Mouse (Mus musculus): Measurements from ENCODE around the gene Itfg2. TPM values are rescaled to one million over a fixed set of nuclear protein-coding genes. Genes with fewer than 3 reads are reported as not detected.

The Itfg2 gene
- polyA plus RNA-seq, 1 experiment from 2014 or later = 25.8 TPM

DNA sequence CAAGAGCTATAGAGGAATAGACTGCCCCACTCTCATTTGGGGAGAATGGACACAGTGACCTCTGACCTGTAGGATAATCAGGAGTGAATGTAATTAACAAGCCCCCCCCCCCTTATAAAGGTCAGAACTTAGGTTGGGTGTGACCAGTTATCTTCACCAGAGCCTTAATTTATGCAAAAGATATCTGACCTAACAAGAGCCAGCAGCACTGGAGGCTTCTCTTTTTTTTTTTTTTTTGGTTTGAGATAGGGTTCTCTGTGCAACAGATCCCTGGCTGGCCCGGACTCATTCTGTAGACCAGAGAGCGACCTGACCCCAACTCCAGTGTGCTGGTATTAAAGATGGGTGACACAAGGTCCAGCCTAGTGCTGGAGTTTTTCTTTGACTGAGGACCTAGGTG, 4.6 kb upstream of the Itfg2 start:
- H3K27me3 ChIP-seq (ENCODE audit: control insufficient read depth, insufficient read depth, low read length) = no peaks in the 10 kb centered on the region
- no peak for ATAC-seq (replicated peaks; ENCODE audit: insufficient number of reproducible peaks, low FRiP score, low TSS enrichment)
- no peaks in the 10 kb centered on the region for H3K9me3 ChIP-seq (replicated peaks; ENCODE audit: control insufficient read depth, low read length)
- H3K27ac ChIP-seq (ENCODE audit: low read depth, low read length) = no peak overlapping the region
- no peak overlapping the region for H3K4me2 ChIP-seq
- H3K4me1 ChIP-seq (ENCODE audit: control insufficient read depth, insufficient read depth, low read length) = no peaks in the 10 kb centered on the region
- no peak overlapping the region for H3K4me3 ChIP-seq (ENCODE audit: low read depth, low read length)
- H3K36me3 ChIP-seq (ENCODE audit: control insufficient read depth, insufficient read depth, low read length) = peaks cover 51% of the 10 kb centered on the region
- 94% methylated on average over 2 of the region's 2 CpGs for WGBS (ENCODE audit: insufficient replicate concordance)
- no peak overlapping the region for H3K9ac ChIP-seq (ENCODE audit: low read depth, low read length)

DNA sequence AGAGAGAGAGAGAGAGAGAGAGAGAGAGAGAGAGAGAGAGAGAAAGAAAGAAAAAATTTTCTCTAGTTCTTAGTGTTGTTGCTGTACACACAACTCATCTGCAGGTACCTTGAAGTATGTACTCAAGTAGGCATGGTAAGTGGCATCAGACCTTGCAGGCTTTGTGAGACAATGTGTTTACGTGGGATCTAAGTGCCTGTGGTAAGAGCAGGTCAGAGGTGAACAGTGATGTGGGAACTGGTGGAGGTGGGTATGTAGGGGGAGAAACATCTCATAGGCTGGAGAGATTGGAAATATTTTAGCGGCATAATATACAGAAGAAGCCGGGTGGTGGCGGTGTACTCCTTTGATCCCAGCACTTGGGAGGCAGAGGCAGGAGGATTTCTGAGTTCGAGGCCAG, 2.8 kb upstream of the Itfg2 start:
- Histone ChIP-seq H3K4me3 (ENCODE audit: low read depth, low read length) (no peak overlapping the region), H3K4me2 (no peak overlapping the region), H3K9me3 (replicated peaks; ENCODE audit: control insufficient read depth, low read length) (no peaks in the 10 kb centered on the region), H3K4me1 (ENCODE audit: control insufficient read depth, insufficient read depth, low read length) (no peaks in the 10 kb centered on the region), H3K9ac (ENCODE audit: low read depth, low read length) (no peak overlapping the region), H3K36me3 (ENCODE audit: control insufficient read depth, insufficient read depth, low read length) (peaks cover 34% of the 10 kb centered on the region), H3K27ac (ENCODE audit: low read depth, low read length) (no peak overlapping the region), H3K27me3 (ENCODE audit: control insufficient read depth, insufficient read depth, low read length) (no peaks in the 10 kb centered on the region)
- no peak for ATAC-seq (replicated peaks; ENCODE audit: insufficient number of reproducible peaks, low FRiP score, low TSS enrichment)
- WGBS (ENCODE audit: insufficient replicate concordance) = 90% methylated on average over 5 of the region's 5 CpGs

DNA sequence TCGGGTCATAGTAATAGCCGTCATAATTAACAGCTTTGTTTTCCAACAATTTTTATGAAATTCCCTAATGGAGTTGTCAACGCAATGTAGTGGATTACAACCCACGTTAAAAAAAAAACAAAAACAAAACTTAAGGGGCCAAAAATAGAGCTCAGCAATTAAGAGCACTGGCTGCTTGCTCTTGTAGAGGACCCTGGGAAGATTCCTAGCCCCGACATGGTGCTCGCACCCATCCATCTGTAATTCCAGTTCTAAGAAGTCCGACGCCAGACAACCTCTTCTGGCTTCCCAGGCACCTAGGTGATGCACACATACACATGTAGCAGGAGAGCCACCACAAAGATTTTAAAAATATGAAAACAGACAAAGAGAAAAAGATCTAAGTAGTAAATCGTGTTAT, 315 bp upstream of the Itfg2 start:
- ATAC-seq (replicated peaks; ENCODE audit: insufficient number of reproducible peaks, low FRiP score, low TSS enrichment) = no peak
- no peaks in the 10 kb centered on the region for H3K9me3 ChIP-seq (replicated peaks; ENCODE audit: control insufficient read depth, low read length)
- H3K4me3 ChIP-seq (ENCODE audit: low read depth, low read length) = peak overlapping the region; percentile 56
- H3K36me3 ChIP-seq (ENCODE audit: control insufficient read depth, insufficient read depth, low read length) = peaks cover 12% of the 10 kb centered on the region
- H3K27me3 ChIP-seq (ENCODE audit: control insufficient read depth, insufficient read depth, low read length) = no peaks in the 10 kb centered on the region
- H3K4me2 ChIP-seq = peak overlapping the region; percentile 78
- peak overlapping the region; percentile 95 for H3K27ac ChIP-seq (ENCODE audit: low read depth, low read length)
- peak overlapping the region; percentile 86 for H3K9ac ChIP-seq (ENCODE audit: low read depth, low read length)
- H3K4me1 ChIP-seq (ENCODE audit: control insufficient read depth, insufficient read depth, low read length) = 0 out of 2 replicates have a peak, but pooled peaks cover 5% of the 10 kb centered on the region
- WGBS (ENCODE audit: insufficient replicate concordance) = 17% methylated on average over 9 of the region's 9 CpGs

DNA sequence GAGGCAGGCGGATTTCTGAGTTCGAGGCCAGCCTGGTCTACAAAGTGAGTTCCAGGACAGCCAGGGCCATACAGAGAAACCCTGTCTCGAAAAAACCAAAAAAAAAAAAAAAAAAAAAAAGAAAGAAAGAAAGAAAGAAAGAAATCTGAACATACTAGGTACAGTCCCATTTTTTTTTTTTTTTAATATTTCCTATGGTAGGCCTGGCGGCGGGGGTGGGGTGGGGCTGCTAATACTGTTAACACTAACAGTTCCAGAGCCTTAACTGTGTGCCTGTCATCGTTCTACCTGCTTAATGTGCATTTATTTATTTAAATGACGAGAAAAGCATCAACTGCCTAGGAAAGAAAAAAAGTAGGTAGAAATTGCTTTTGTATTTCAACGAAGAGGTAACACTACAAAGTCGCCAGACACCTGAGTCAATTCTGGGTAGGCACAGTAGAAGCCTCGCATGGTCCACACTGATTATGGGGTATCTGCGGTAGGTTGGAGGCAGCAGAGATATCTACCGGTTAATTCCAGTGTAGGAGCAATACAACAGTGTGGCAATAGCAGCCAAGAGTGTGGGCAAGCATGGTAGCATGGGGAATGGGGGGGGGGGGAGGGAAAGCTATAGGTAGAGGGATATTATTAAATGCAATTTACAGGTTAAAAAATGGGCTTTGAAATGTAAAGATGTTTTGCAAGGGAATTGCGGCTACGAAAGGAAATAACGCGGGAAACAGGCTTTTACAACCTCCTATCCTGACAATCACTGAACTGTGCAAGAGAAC, 1.0 kb downstream of the Itfg2 start:
- Histone ChIP-seq H3K27me3 (ENCODE audit: control insufficient read depth, insufficient read depth, low read length) (no peaks in the 10 kb centered on the region), H3K4me2 (peak overlapping the region; percentile 78), H3K4me3 (ENCODE audit: low read depth, low read length) (peak overlapping the region; percentile 56), H3K9me3 (replicated peaks; ENCODE audit: control insufficient read depth, low read length) (no peaks in the 10 kb centered on the region), H3K27ac (ENCODE audit: low read depth, low read length) (peak overlapping the region; percentile 95), H3K36me3 (ENCODE audit: control insufficient read depth, insufficient read depth, low read length) (peaks cover 3% of the 10 kb centered on the region; the same call in 1 of the 2 replicates), H3K4me1 (ENCODE audit: control insufficient read depth, insufficient read depth, low read length) (0 out of 2 replicates have a peak, but pooled peaks cover 5% of the 10 kb centered on the region), H3K9ac (ENCODE audit: low read depth, low read length) (peak overlapping the region; percentile 86)
- ATAC-seq (replicated peaks; ENCODE audit: insufficient number of reproducible peaks, low FRiP score, low TSS enrichment) = 0 out of 2 replicates have a peak, but pooled peaks have one; percentile 46
- WGBS (ENCODE audit: insufficient replicate concordance) = 42% methylated on average over 15 of the region's 16 CpGs

DNA sequence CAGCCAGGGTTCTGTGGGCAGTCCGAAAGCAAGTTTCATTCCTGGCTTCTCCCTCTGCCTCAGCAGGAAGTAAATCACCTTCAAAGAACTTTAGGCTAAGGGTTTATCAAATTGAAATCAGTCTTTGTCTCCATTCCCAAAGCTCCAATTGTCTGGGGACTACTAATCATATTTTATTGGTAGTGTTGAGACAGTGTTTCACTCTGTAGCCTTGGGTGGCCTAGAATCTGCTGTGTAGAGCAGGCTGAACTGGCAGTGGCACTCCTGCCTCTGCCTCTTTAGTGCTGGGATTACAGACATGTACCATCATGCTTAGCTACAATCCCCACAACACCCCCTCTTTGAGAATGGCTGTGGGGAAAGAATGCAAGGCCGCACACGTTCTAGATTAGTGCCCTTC, 3.3 kb downstream of the Itfg2 start:
- H3K27ac ChIP-seq (ENCODE audit: low read depth, low read length) = no peak overlapping the region
- ATAC-seq (replicated peaks; ENCODE audit: insufficient number of reproducible peaks, low FRiP score, low TSS enrichment) = no peak
- 0 out of 2 replicates have a peak, but pooled peaks cover 5% of the 10 kb centered on the region for H3K4me1 ChIP-seq (ENCODE audit: control insufficient read depth, insufficient read depth, low read length)
- H3K27me3 ChIP-seq (ENCODE audit: control insufficient read depth, insufficient read depth, low read length) = no peaks in the 10 kb centered on the region
- 89% methylated on average over 3 of the region's 3 CpGs for WGBS (ENCODE audit: insufficient replicate concordance)
- no peaks in the 10 kb centered on the region for H3K36me3 ChIP-seq (ENCODE audit: control insufficient read depth, insufficient read depth, low read length)
- H3K9me3 ChIP-seq (replicated peaks; ENCODE audit: control insufficient read depth, low read length) = no peaks in the 10 kb centered on the region
- no peak overlapping the region for H3K9ac ChIP-seq (ENCODE audit: low read depth, low read length)
- no peak overlapping the region for H3K4me3 ChIP-seq (ENCODE audit: low read depth, low read length)
- no peak overlapping the region for H3K4me2 ChIP-seq

DNA sequence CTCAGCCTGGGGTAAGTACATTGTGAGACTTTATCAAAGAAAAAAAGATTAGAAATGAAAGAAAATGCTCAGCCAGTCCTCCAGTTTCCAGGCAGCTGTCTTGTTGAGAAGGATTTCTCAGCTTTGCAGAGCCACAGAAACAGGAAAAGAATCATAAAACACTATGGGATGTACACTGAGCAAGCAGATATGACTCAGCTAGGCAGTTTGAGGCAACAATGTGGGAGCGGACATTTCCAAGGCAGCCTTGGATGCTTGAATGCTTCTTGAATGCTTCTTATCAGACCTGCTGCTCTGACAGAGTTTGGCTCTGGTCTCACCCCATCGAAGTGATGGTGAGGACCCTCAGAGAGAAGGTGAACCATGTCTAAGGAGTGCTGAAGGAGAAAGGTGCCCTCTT, 3.7 kb downstream of the Itfg2 start:
- Histone ChIP-seq H3K4me3 (ENCODE audit: low read depth, low read length) (no peak overlapping the region), H3K27ac (ENCODE audit: low read depth, low read length) (no peak overlapping the region), H3K36me3 (ENCODE audit: control insufficient read depth, insufficient read depth, low read length) (no peaks in the 10 kb centered on the region), H3K9ac (ENCODE audit: low read depth, low read length) (no peak overlapping the region), H3K4me2 (no peak overlapping the region), H3K4me1 (ENCODE audit: control insufficient read depth, insufficient read depth, low read length) (0 out of 2 replicates have a peak, but pooled peaks cover 5% of the 10 kb centered on the region), H3K27me3 (ENCODE audit: control insufficient read depth, insufficient read depth, low read length) (no peaks in the 10 kb centered on the region), H3K9me3 (replicated peaks; ENCODE audit: control insufficient read depth, low read length) (no peaks in the 10 kb centered on the region)
- no peak for ATAC-seq (replicated peaks; ENCODE audit: insufficient number of reproducible peaks, low FRiP score, low TSS enrichment)
- 73% methylated on average over 2 of the region's 2 CpGs for WGBS (ENCODE audit: insufficient replicate concordance)

DNA sequence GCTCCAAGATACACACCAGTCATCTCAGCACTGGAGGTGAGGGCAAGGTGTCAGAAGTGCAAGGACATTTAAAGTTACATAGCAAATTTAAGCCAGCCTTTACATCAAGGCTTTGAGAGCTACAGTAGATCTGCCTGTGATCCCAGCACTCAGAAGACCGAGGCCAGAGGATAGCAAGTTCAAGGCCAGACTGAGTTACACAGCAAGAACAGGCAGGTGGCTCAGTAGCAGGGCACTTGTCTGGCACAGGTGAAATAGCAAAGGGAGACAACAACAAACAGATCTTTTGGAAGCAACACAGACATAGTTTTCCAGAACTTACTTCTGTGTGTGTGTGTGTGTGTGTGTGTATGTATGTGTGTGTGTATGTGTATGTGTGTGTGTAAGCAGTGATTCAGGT, 6.7 kb downstream of the Itfg2 start:
- Histone ChIP-seq H3K4me2 (no peak overlapping the region), H3K9me3 (replicated peaks; ENCODE audit: control insufficient read depth, low read length) (no peaks in the 10 kb centered on the region), H3K4me3 (ENCODE audit: low read depth, low read length) (no peak overlapping the region), H3K27ac (ENCODE audit: low read depth, low read length) (no peak overlapping the region), H3K27me3 (ENCODE audit: control insufficient read depth, insufficient read depth, low read length) (no peaks in the 10 kb centered on the region), H3K4me1 (ENCODE audit: control insufficient read depth, insufficient read depth, low read length) (0 out of 2 replicates have a peak, but pooled peaks cover 5% of the 10 kb centered on the region), H3K36me3 (ENCODE audit: control insufficient read depth, insufficient read depth, low read length) (peaks cover 2% of the 10 kb centered on the region; the same call in 1 of the 2 replicates), H3K9ac (ENCODE audit: low read depth, low read length) (no peak overlapping the region)
- no peak for ATAC-seq (replicated peaks; ENCODE audit: insufficient number of reproducible peaks, low FRiP score, low TSS enrichment)
- 82% methylated on average over 1 of the region's 1 CpGs for WGBS (ENCODE audit: insufficient replicate concordance)

DNA sequence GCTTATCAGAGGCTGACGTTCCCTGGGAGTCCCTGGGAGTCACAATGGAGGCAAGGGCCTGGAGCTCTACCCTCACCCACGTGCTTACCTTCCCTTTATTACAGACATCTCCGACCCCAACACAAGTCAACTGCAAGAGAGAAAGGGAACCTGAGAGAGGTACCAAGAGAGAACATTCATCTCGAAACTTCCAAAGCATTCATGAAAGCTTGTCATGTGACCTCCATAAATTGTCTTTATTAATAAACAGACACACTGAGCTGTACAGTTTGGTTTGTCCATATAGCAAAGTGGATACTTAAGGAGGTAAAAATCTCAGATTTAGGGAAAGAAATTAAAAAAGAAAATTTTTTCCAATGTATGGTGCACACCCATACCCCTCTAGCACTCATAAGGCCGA, 8.6 kb downstream of the Itfg2 start:
- no peaks in the 10 kb centered on the region for H3K9me3 ChIP-seq (replicated peaks; ENCODE audit: control insufficient read depth, low read length)
- H3K36me3 ChIP-seq (ENCODE audit: control insufficient read depth, insufficient read depth, low read length) = peaks cover 9% of the 10 kb centered on the region
- no peak overlapping the region for H3K4me2 ChIP-seq
- H3K27ac ChIP-seq (ENCODE audit: low read depth, low read length) = no peak overlapping the region
- H3K4me1 ChIP-seq (ENCODE audit: control insufficient read depth, insufficient read depth, low read length) = 0 out of 2 replicates have a peak, but pooled peaks cover 4% of the 10 kb centered on the region
- ATAC-seq (replicated peaks; ENCODE audit: insufficient number of reproducible peaks, low FRiP score, low TSS enrichment) = no peak
- 86% methylated on average over 5 of the region's 5 CpGs for WGBS (ENCODE audit: insufficient replicate concordance)
- no peak overlapping the region for H3K9ac ChIP-seq (ENCODE audit: low read depth, low read length)
- no peaks in the 10 kb centered on the region for H3K27me3 ChIP-seq (ENCODE audit: control insufficient read depth, insufficient read depth, low read length)
- H3K4me3 ChIP-seq (ENCODE audit: low read depth, low read length) = no peak overlapping the region

DNA sequence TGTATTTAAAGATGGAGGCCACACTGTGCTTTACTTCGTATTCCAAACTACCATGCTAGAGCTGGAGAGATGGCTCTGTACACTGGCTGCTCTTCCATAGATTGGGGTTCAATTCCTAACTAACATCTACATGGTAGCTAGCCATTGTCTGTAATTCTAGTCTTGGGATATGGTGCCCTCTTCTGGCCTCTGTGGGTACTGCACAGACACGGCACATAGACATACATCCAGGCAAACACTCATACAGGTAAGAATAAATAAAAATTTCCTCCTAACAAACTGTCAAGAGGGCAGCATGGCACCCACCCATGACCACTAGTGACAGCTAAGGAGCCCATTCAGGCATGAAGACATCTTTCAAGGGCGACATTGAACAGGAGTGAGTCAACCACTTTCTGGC, 13.6 kb downstream of the Itfg2 start:
- no peaks in the 10 kb centered on the region for H3K4me1 ChIP-seq (ENCODE audit: control insufficient read depth, insufficient read depth, low read length)
- WGBS (ENCODE audit: insufficient replicate concordance) = 16% methylated on average over 3 of the region's 3 CpGs
- no peak overlapping the region for H3K9ac ChIP-seq (ENCODE audit: low read depth, low read length)
- no peak overlapping the region for H3K4me2 ChIP-seq
- H3K4me3 ChIP-seq (ENCODE audit: low read depth, low read length) = no peak overlapping the region
- no peak overlapping the region for H3K27ac ChIP-seq (ENCODE audit: low read depth, low read length)
- peaks cover 34% of the 10 kb centered on the region for H3K36me3 ChIP-seq (ENCODE audit: control insufficient read depth, insufficient read depth, low read length)
- ATAC-seq (replicated peaks; ENCODE audit: insufficient number of reproducible peaks, low FRiP score, low TSS enrichment) = no peak
- H3K27me3 ChIP-seq (ENCODE audit: control insufficient read depth, insufficient read depth, low read length) = no peaks in the 10 kb centered on the region
- H3K9me3 ChIP-seq (replicated peaks; ENCODE audit: control insufficient read depth, low read length) = no peaks in the 10 kb centered on the region

Measured in heart, embryonic 11.5 days (tissue).